Mouse (Mus musculus) liver, postnatal 0 days (tissue): ENCODE measurements around the gene Utrn. TPM values are rescaled to one million over a fixed set of nuclear protein-coding genes. Genes with fewer than 3 reads are reported as not detected.

Source experiments
- ATAC-seq: fragments of 200-750 bp; cut with Nextera tagmentation; 2 replicates; pipeline ENCODE4 v1.8.0; 2017; ENCODE audit warnings: mild to moderate bottlenecking, moderate library complexity
- DNase-seq: peaks from one replicate; pipeline ENCODE4 v3.0.0-alpha.2; 2016
- H3K27ac ChIP-seq: fragments of 300-500 bp; sonication (generic); 2 replicates; pipeline ENCODE4 v1.5.1; 2014; ENCODE audit warnings: antibody characterized with exemption, moderate library complexity, mild to moderate bottlenecking, low read depth
- H3K27me3 ChIP-seq: fragments of 300-500 bp; sonication (generic); 2 replicates; pipeline ENCODE4 v1.6.1; 2014; ENCODE audit warnings: low read length, control low read depth, mixed read lengths; ENCODE audit not compliant: insufficient read depth
- H3K36me3 ChIP-seq: fragments of 300-500 bp; sonication (generic); replicated peaks from 2 replicates; pipeline ENCODE4 v1.6.1; 2014; ENCODE audit warnings: mild to moderate bottlenecking, control low read depth, low read length, moderate library complexity, mixed read lengths; ENCODE audit not compliant: insufficient read depth
- H3K4me1 ChIP-seq: fragments of 300-500 bp; sonication (generic); 2 replicates; pipeline ENCODE4 v1.6.1; 2014; ENCODE audit warnings: antibody characterized with exemption, mild to moderate bottlenecking, control low read depth; ENCODE audit not compliant: insufficient read depth
- H3K4me2 ChIP-seq: fragments of 300-500 bp; sonication (generic); 2 replicates; pipeline ENCODE4 v1.6.1; 2014; ENCODE audit warnings: low read depth, mild to moderate bottlenecking, low read length, moderate library complexity, mixed read lengths
- H3K4me3 ChIP-seq: fragments of 300-500 bp; sonication (generic); 2 replicates; pipeline ENCODE4 v1.5.1; 2014; ENCODE audit warnings: low read depth, low read length
- H3K9ac ChIP-seq: fragments of 300-500 bp; sonication (generic); replicated peaks from 2 replicates; pipeline ENCODE4 v1.6.1; 2014; ENCODE audit warnings: mild to moderate bottlenecking, moderate library complexity
- H3K9me3 ChIP-seq: fragments of 300-500 bp; sonication (generic); 2 replicates; pipeline ENCODE4 v1.6.1; 2016; ENCODE audit warnings: mild to moderate bottlenecking, control low read depth, low read length, mixed read lengths
- CTCF ChIP-seq: sonication (generic); IDR thresholded peaks from 2 replicates; pipeline ENCODE4 v1.5.1; 2016; ENCODE audit warnings: antibody characterized with exemption, low read depth
- EP300 ChIP-seq: IDR thresholded peaks from 2 replicates; pipeline ENCODE4 v1.6.1; 2016; ENCODE audit warnings: antibody characterized with exemption, low read depth, mild to moderate bottlenecking
- WGBS: fragments of 180-500 bp; shearing (Covaris S2); extraction: QIAGEN DNeasy Blood & Tissue Kit; methylation state at CpG from one replicate; pipeline ENCODE4 v1.1.7; 2014; ENCODE audit not compliant: insufficient replicate concordance; 5-methylcytosine and 5-hydroxymethylcytosine counted together
- polyA plus RNA-seq: library from polyadenylated mRNA; unstranded; fragments of >200 nt; fragmentation: Nextera tagmentation; extraction: Ambion mirVana; gene quantifications from 2 replicates; pipeline ENCODE4 v1.2.1, GENCODE M21; 2015

Gene Utrn
- polyA plus RNA-seq, 1 experiment from 2014 or later = 9.7 TPM

DNA sequence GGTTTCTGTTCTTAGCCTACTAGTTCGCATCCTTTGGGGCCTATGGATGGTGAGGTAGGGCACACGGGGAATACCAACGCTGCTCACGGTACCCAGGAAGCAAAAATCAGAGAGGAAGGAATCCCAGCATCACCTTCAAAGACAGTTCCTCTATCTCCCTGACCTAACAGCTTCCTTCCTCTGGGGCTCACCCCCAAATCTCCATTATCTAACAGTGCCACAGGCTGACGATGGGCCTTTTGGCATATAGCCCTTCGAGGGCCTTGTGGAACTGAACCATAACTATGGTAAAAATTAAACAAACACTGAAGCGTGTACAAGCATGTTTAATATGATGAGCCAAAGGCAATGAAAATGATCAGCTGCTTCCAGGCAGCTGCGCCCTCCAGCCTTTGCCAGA lies 37.0 kb downstream of the Utrn start:
- Histone ChIP-seq H3K4me1 (peaks cover 11% of the 10 kb centered on the region), H3K4me2 (no peak overlapping the region), H3K36me3 (no peaks in the 10 kb centered on the region), H3K27me3 (no peaks in the 10 kb centered on the region), H3K9me3 (no peaks in the 10 kb centered on the region), H3K27ac (no peak overlapping the region), H3K9ac (no peak overlapping the region), H3K4me3 (no peak overlapping the region)
- no peak for TF ChIP-seq CTCF
- TF ChIP-seq EP300 = no peak
- DNase-seq (no peak), ATAC-seq (no peak)
- WGBS = 57% methylated on average over 8 of the region's 8 CpGs

DNA sequence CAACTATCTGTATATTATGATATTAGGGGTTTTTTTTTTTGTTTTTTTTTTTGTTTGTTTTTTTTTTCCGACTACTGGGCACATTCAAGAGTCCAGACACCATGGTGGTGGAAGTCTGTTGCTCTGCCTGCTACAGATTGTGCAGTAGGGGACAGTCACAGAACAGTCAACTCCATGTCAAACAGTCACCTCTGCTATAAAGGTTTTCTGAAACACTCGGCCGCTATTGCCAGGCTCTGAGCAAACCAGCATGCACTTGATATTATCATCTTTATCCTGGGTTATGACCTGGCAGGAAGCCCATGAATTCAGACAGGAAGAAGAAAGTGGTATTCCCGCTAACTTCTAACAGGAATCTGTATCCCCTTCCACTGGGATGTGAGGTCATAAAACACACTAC lies 41.4 kb downstream of the Utrn start:
- TF ChIP-seq EP300 = no peak
- no peak for TF ChIP-seq CTCF
- Histone ChIP-seq H3K9ac (no peak overlapping the region), H3K9me3 (no peaks in the 10 kb centered on the region), H3K27me3 (no peaks in the 10 kb centered on the region), H3K27ac (no peak overlapping the region), H3K4me3 (no peak overlapping the region), H3K36me3 (no peaks in the 10 kb centered on the region), H3K4me2 (no peak overlapping the region), H3K4me1 (peaks cover 7% of the 10 kb centered on the region)
- no peak for DNase-seq
- 50% methylated on average over 4 of the region's 4 CpGs for WGBS
- ATAC-seq = no peak

DNA sequence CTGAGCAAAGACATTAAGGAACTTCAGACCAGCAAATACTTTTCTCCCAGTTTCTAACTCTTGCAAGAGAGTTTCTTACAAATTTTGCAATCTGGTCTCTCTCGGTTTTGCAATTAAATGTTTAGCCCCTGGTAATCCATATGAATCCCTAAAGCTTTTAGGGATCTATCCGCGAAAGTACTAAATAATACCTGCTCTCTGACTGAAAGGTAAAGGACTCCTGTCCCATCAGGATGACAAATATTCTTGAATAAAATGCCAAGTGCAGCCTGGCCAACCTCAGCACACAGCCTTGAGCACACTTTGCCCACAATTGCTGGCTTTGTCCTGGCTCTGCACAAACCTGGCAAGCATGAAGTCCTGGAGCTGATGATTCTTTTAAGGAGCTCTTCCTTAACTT lies 41.9 kb downstream of the Utrn start:
- H3K9ac ChIP-seq = no peak overlapping the region
- peaks cover 7% of the 10 kb centered on the region for H3K4me1 ChIP-seq
- TF ChIP-seq EP300 (no peak), CTCF (no peak)
- no peak overlapping the region for H3K4me3 ChIP-seq
- H3K27me3 ChIP-seq = no peaks in the 10 kb centered on the region
- H3K27ac ChIP-seq = no peak overlapping the region
- DNase-seq (no peak), ATAC-seq (no peak)
- WGBS = 58% methylated on average over 3 of the region's 3 CpGs
- H3K9me3 ChIP-seq = no peaks in the 10 kb centered on the region
- no peaks in the 10 kb centered on the region for H3K36me3 ChIP-seq
- no peak overlapping the region for H3K4me2 ChIP-seq

DNA sequence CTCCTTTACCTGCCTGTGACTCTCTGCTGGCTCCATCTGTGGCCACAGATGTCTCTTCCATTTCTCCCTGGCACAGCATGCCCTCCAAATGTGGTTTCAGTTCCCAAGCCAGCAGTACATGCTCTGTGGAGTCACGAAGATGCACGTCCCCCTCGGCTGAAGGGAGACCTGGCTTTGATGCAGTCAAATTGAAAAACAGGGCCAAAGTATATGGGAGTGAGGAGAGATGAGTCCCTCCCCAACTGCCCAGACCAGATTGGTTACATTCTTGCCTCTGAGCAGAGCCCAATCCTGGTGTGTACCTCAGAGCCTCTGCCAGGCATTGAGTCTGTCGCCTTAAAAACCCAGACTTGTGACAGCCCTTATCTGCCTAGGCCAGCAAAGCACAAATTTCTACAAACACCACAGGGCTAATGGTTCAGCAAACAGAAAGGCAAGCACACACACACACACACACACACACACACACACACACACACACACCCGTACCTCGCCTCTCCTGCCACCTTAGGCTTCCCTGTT lies 42.3 kb downstream of the Utrn start:
- H3K36me3 ChIP-seq = no peaks in the 10 kb centered on the region
- H3K4me1 ChIP-seq = peaks cover 7% of the 10 kb centered on the region
- no peak overlapping the region for H3K9ac ChIP-seq
- no peaks in the 10 kb centered on the region for H3K9me3 ChIP-seq
- no peak for TF ChIP-seq CTCF
- TF ChIP-seq EP300 = no peak
- DNase-seq (no peak), ATAC-seq (peak; percentile 63)
- H3K4me3 ChIP-seq = no peak overlapping the region
- H3K4me2 ChIP-seq = no peak overlapping the region
- no peak overlapping the region for H3K27ac ChIP-seq
- WGBS = 27% methylated on average over 6 of the region's 6 CpGs
- H3K27me3 ChIP-seq = no peaks in the 10 kb centered on the region

DNA sequence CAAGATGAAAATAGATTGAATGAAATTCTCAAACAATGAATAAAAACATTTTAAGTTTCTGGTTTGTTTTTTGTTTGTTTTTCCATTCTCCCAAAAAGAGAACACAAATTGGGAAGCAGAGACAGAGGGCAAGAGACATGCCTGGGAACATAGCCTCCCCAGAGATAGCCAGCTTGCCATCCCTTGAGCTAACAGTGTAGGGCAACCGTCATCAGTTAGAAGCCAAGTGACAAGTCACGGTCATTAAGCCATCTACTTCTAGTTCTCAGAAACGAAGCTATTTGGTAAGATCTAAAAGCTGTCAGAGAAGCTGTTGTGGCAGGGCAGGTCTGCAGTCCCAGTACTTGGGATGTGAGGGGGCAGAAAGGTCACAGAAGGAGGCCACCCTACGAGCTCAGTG lies 44.8 kb downstream of the Utrn start:
- peaks cover 7% of the 10 kb centered on the region for H3K4me1 ChIP-seq
- H3K9ac ChIP-seq = no peak overlapping the region
- H3K27me3 ChIP-seq = no peaks in the 10 kb centered on the region
- no peaks in the 10 kb centered on the region for H3K9me3 ChIP-seq
- no peak for ATAC-seq
- no peak overlapping the region for H3K4me2 ChIP-seq
- H3K4me3 ChIP-seq = no peak overlapping the region
- H3K27ac ChIP-seq = no peak overlapping the region
- no peak for DNase-seq
- TF ChIP-seq EP300 (no peak), CTCF (no peak)
- 53% methylated on average over 4 of the region's 4 CpGs for WGBS
- no peaks in the 10 kb centered on the region for H3K36me3 ChIP-seq

DNA sequence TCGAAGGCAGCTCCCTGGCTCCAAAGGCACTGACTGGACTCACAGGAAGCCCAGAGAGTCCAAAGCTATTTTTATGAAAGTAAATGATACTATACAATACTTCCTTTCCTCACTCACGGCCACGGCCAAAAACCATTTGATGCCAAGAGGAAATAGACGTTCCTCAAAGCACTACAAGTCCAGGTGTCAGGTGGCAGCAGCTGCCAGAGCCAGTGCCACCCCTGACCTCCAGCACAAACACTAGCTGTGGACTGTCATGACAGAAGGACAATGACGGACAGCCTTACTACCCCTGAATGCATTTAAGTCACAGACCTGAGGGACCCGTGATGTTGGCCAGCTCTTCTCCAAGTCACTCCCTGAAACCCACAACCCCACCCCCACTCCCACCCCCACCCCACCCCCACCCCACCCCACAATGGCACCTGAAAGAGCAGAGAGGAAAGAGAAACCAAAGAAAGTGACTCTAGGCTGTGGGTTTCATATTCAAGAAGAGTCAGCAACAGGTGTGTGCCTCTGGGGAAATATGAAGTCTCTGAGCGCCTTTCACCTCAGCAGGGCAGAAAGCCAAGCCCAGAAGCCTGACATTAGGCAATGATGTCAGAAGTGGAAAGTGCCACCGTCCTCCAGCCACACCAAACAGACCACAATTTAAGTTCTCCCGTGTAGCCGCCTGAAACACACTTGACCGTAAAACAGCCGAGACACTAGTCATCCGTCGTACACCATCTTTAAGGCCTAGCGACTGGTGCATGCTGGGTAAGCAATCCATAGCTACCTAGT lies 45.5 kb downstream of the Utrn start:
- H3K4me3 ChIP-seq = no peak overlapping the region
- DNase-seq = peak; percentile 41
- ATAC-seq = 0 out of 2 replicates have a peak, but pooled peaks have one; percentile 30
- peaks cover 7% of the 10 kb centered on the region for H3K4me1 ChIP-seq
- H3K27me3 ChIP-seq = no peaks in the 10 kb centered on the region
- no peaks in the 10 kb centered on the region for H3K9me3 ChIP-seq
- H3K9ac ChIP-seq = no peak overlapping the region
- no peak overlapping the region for H3K4me2 ChIP-seq
- 0 out of 2 replicates have a peak overlapping the region, but pooled peaks have one; percentile 6 for H3K27ac ChIP-seq
- WGBS = 63% methylated on average over 15 of the region's 15 CpGs
- H3K36me3 ChIP-seq = no peaks in the 10 kb centered on the region
- TF ChIP-seq EP300 (no peak), CTCF (no peak)
